Mouse (Mus musculus): Measurements from ENCODE around the gene Zrsr1.
A peak's percentile ranks its signal among the peaks of the same experiment; 100 is the strongest.

Gene Zrsr1

DNA sequence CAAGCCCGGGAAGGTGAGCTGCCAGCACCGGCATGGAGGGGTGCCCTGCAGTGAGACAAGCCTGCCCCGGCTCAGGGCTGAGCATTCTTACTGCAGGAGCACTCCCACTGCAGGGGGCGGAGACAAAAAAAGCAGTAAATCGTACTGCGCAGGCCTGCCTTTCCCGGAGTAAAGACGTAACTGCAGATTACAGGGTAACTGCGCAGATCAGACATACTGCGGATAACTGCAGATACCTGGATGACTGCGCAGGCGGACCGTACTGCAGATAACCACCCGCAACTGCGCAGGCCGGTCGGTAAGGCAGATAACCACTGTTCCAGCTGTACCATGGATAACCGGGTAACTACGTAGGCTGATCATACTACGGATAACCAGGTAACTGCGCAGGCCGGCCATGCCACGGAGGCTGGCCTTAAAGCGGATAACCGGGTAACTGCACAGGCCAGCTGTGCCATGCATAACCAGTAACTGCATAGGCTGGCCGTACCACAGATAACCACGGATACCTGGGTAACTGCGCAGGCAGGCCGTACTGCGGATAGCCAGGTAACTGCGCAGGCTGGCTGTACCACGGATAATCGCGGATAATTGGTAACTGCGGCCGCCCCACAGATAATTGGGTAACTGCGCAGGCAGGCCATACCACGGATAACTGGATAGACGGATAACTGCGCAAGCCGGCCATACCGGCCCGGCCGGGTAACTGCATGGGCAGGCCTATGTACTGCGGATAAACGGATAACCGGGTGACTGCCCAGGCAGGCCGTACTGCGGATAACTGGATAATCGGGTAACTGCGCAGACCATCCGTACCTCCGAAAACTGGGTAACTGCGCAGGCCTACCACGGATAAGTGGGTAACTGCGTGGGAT lies at the start of gene Zrsr1:
Zrsr1 (plus strand) TSS at position 171 of the 875 bp plus-strand sequence.
- peak; percentile 40 to 65 for DNase-seq (ENCODE audit: low spot score in 2 of 2)

DNA sequence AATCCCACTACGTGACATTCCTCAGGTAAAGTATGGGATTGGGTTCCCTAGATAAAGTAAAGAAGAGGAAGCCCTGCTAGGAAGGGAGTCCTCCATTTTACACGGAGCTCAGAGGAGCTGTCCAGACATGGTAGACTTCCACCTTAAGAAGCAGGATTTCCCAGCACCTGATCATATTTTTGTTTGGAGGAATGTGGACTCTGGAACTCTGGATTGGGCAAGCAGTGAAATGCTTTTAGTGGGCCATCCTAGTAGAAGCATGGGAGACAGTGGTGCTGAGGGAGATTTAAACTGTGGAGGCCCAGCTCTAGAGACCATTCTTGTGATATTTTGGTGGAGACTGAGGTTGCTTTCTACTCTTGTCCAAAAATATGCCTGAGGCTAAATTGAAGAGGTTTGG lies 49.3 kb upstream of the Zrsr1 start:
- DNase-seq (ENCODE audit: low spot score in 2 of 2): no peak

DNA sequence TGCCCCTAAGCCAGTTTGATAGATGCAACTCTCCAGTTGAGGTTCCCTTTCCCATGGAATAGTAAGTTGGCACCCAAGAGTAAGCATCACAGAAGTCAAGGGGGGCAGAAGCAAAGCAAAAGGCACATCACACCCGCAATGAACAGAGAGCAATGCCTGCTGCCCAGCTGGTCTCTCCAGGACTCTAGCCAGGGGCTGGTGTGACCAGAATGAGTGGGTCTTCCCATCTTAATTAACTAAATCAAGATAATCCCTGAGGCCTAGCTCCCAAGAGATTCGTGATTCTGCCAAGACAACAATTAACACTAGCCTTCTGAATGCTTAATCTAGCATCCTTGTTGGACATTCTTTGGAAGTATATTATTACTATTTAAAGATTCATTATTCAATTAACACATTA lies 48.2 kb upstream of the Zrsr1 start:
- no peak for DNase-seq (ENCODE audit: low spot score in 2 of 2)

DNA sequence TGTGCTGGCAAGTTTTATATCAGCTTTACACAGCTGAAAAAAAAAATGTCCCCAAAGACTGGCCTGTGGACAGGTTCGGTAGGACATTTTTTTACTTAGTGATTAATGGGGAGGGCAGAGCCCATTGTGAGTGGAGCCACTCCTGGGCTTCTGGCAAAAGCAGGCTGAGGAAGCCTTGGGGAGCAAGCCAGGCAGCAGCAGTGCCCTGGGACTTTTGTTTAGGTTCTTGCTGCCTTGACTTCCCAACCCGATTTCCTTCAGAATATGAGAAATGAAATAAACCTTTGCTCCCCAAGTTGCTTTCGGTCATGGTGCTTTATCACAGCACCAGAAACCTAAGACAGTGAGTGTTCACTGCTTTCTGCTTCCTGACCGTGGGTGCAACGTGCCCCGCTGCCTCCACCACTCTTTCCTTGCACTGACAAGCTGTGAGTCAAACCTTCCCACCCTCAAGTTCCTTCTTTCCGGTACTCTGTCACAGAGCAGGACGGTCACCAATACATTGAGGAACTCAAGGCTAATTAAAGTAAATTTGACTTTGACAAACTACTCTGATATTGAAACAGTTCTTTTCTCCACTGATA lies 43.1 kb upstream of the Zrsr1 start:
- no peak for DNase-seq (ENCODE audit: low spot score in 2 of 2)

DNA sequence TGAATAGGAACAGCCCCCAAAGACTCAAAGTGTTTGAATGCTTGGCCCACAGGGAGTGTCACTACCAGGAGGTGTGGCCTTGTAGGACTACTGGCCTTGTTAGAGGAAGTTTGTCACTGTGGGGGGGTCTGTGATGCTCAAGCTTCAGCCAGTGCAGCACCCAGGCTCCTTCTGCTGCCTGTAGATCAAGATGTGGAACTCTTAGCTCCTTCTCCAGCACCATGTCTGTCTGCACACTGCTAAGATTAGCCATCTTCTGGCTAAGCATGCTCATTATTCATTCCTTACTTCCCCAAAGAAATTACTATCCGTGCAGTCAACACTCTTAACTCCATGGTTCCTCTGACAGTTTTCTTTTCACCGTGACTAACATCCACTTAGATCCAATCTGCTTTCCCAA lies 41.7 kb upstream of the Zrsr1 start:
- no peak for DNase-seq (ENCODE audit: low spot score in 2 of 2)

DNA sequence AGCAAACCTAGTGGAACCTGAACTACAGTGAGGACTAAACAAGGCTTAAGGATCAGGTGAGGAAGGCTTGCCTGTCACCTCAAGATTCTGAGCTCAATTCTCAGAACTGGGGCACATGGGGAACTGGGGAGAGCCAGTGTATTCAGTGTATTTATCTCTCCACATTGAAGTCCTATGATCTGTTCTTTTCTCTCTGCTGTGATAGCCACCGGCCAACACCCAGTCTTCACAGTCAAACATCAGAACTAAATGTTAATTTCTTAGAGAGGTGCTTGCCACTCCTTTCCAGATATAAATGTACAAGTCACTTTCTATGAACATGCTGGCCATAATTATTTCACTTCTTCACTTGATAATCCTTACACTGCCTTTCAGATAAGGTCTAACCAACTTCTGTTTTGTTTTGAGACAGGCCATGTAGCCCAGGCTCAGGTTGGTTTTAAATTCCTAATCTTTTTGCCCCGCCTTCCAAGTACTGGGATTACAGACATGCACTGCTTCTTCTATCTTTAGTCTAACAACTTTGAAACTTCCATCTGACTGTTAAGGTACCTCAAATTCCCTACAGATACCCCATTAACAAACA lies 40.4 kb upstream of the Zrsr1 start:
- DNase-seq (ENCODE audit: low spot score in 2 of 2): no peak

DNA sequence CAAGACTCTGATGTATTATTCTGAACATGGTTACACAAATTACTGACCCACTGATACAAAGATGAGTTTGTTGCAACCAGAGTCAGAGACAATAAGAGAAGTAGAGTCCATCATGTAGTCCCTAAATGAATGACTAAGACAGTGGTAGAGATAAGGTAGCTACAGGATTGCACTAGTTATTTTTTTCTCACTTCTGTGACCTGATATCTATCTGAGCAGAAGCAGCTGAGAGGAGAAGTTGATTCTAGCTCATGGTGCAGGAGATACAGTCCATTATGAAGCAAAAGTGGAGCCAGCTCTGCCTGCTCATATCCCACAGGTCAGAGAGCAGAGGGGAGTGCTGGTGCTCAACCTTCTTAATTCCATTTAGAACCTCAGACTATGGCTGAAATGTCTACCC lies 39.6 kb upstream of the Zrsr1 start:
- no peak for DNase-seq (ENCODE audit: low spot score in 2 of 2)

DNA sequence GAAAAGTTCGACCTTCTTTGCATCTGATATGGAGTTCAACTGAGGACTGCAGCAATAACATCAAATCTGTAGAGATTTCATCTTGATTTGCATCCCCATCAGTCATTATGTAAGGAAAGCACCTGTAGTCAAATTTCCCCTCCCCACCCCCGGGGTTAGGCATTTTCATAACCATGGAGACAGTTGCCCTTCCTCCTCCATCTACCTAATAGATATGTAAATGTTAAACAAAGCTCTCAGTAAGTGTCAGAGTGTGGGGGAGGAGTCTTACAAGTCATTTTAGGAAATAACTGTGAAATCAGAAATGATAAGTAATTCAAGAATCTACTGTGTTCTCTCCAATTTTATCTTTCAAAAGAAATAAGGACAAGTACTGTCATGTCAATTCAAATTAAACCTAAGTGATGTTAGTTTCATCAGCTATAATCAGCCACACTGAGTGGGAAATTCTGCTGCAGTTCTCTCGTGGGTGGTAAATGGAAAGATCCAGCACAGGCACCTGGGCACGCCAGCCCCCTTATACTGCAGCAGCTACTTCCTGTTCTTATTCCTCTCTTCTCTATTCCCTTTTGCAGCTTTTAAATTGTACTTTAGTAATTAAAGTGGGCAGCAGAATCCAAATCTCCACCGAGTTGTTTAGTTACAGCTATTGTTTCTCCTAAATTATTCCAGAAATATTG lies 35.2 kb upstream of the Zrsr1 start:
- DNase-seq (ENCODE audit: low spot score in 2 of 2): no peak

DNA sequence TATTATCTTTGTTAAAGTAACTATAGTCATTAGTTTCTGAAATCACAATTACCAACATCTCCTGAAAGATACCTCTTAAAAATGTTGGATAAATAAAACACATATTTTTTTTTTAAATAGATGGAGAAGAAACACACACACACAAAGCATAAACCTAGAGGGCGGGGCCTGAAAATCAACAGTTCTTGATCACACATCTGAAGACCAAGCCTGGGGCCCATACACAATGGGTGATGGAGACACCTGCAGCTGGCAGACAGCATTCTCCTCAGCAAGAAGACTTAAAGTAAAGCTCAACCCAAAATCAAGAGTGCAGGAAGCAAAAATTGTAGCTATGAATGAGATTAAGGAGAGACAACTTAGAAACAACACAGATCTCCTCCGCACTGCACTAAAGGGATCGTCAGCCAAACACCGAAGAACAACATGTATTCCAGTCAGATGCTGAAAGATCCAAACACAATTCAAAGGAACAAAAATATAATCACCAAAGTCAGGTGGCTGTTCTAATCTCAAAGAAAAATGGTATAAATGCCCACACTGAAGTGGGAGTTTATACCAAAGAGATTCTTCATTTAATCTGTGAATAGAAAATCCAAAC lies 34.0 kb upstream of the Zrsr1 start:
- no peak for DNase-seq (ENCODE audit: low spot score in 2 of 2)

DNA sequence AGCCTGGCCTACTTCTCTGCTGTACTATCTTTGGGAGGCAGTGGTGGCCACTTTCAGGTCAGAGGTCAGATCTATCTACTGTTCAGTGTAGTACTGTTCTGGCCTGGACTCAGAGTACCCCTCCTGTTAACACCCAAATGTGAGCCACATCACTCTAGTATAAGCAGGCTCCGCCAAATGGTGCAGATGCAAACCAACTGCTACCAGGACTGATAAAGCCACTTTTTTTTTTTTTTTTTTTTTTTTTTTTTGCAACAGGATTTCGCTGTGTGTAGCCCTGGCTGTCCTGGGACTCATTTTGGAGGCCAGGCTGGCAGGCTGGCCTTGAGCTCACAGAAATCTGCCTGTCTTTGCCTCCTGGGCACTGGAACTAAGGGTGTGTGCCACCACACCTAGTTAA lies 32.8 kb upstream of the Zrsr1 start:
- no peak for DNase-seq (ENCODE audit: low spot score in 2 of 2)

DNA sequence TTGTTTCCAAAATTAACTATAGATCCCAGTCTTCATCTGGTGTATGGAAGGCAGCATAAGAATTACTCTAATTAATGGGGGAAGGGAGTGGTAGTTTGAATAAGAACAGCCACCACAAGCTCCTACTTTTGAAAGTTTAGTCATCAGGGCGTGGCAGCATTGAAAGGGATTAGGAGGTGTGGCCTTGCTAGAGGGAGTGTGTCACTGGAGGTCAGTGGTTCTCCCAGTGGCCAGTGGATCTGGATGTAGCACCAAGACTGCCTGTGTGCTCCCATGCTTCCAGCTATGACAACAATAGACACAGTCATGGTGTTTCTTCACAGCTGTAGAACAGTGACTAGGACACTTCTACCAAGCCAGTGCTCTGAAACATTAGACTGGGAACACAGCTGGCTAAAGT lies 22.7 kb upstream of the Zrsr1 start:
- no peak for DNase-seq (ENCODE audit: low spot score in 2 of 2)

DNA sequence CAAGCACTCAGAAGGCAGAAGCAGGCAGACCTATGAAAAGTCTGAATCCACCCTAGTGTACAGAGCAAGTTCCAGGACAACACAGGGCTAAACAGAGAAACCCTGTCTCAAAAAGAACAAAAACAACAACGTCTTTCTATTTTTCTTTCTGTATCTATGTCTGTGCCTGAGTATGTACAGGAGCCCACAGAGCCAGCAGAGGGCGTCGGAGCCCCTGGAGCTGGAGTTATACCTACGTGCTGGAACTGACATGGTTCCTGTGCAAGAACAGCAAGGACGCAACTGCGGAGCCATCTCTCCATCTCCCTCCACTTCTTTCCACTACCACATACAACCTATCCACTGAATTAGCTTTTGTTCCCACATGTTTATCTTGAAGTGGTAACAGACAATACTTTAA lies 21.7 kb upstream of the Zrsr1 start:
- DNase-seq (ENCODE audit: low spot score in 2 of 2): no peak

DNA sequence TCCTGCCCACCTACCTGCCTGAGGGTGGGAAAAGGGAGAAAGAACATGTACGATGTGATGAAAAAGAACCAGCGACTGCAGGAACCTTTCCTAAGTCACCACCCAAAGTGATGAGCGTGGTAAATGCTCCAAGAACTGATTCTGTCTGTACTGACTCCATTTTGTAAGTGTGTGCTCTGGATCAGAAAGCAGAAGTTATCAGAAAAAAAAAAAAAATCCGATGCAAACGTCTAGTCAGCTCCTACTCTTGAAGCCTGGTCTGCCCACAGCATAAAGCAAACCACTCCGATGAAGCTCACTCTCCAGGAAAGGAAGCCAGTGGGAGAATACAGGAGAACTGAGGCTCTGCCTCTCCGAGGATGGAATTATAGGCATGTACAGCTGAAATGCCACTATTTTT lies 19.1 kb upstream of the Zrsr1 start:
- no peak for DNase-seq (ENCODE audit: low spot score in 2 of 2)

DNA sequence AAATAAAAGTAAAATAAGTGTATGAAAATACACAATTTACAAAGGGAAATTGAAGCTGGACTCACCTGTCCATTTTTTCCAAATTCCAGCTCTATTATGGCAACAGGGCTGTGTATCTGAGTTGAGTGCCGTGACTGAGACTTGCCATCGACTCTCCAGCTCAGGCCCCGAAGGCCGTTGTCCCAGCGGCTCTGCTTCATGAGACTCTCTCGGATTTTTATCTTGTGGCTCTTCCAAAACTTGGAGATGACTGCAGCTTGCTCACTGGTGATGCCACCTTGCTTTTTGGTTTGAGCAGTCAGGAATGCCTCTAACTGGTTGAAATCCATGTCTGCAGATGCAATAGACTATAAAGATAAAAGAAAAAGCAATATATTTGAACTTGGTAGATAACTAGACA lies 15.5 kb upstream of the Zrsr1 start:
- no peak for DNase-seq (ENCODE audit: low spot score in 2 of 2)

DNA sequence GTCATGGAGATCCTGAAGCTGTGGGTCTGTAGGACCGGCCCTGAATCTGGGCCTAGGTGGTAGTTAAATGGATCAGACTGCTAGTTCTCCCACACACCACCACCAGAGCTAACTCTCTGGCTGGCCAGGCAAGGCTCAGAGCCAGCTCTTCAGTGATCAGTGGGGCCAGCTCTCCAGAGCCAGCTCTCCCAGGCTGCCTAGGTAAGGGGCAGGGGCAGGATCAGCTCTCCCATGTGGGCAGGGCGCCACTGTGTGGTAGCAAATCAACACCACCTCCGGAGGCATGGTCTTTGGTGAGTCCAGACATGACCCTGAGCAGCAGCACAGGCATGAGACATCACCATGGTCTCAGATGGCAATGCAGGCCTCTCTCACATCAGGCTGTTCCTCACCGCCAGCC lies 15.0 kb upstream of the Zrsr1 start:
- no peak for DNase-seq (ENCODE audit: low spot score in 2 of 2)

DNA sequence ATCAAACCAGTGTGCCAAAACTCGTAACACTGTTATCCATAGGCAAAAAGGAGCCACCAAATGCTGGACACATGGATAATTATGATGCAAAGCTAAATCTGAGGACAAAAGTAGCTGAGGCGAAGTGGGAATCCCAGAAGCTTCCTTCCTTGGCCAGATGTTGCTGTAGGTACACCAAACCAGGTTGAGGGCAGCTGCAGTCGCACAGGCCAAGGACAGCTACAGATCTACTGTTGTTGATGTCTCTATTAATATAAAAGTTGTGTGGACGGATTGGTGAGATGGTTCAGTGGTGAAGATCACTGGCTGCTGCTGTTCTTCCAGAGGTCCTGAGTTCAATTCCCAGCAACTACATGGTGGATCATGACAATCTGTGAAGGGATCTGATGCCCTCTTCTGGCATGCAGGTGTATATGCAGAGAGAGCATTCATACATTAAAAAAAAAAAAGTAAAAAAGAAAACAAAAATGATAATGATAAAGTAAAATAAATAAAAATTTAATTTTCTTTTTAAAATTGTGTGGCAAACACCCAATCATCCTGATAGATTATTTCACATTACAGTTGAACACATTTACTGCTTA lies 13.9 kb upstream of the Zrsr1 start:
- DNase-seq (ENCODE audit: low spot score in 2 of 2): no peak

DNA sequence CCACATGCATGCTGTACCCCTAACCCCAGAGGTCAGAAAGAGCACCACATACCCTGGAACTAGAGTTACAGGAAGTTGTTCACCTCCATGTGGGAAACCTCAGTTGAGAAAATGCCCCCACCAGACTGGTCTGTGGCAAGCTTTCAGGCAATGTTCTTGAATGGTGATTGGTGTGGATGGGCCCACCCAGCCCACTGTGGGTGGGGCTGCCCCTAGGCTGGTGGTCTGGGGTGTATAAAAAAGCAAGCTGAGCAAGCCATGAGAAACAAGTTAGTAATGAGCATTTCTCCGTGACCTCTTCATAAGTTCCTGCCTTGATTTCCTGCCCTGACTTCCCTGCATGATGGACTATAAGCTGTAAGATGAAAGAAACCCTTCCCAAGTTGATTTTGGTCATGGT lies 9.7 kb upstream of the Zrsr1 start:
- DNase-seq (ENCODE audit: low spot score in 2 of 2): no peak

DNA sequence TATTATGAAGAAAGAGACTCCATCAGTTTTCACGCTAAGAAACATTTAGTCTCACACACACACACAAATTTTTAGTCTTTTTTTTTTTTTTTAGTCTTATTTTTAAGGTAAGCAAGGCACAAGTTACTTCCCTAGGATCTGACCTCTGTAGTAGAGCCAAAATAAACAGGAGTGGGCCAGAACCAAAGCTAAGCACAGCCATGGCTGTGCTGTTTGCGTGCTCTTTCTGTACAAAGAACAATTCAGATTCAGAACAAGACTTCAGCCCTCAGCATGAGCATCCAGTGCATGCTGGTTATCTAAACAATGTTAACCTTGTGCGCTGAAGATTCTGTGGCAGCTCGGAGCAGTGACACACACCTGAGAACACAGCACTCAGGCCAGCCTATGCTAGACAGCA lies 7.4 kb upstream of the Zrsr1 start:
- no peak for DNase-seq (ENCODE audit: low spot score in 2 of 2)

DNA sequence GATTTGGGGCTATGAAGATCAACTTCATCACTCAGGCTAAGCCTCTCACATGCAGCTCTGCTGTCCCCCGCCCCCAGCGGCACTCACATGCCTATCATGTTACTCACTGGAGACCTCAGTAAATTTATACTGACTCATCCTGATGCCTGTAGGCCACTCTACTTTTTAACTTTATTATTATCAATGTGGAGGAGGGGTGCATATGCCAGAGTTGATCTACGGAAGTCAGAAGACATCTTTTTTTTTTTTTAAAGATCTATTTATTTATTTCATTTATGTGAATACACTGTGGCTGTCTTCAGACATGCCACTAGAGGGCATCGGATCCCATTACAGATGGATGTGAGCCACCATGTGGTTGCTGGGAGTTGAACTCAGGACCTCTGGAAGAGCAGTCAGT lies 6.3 kb upstream of the Zrsr1 start:
- no peak for DNase-seq (ENCODE audit: low spot score in 2 of 2)

DNA sequence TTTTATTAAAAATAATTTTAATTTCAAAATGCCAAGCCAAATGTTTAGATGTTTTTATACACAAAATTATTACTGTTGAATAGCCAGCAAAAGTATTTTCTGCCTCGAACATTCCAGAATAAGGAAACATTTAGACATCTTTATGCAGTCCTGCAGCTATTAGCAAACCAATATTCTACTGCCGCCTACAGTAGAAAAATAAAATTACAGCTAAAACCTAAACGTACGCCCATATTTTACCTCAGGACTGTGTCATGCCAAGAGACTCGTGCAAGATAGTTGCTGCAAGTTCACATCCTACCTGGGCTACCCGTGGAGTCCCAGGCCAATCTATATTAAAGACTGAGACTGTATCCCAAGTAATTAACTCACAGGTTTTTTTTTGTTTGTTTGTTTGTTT lies 2.3 kb upstream of the Zrsr1 start:
- DNase-seq (ENCODE audit: low spot score in 2 of 2): no peak

DNA sequence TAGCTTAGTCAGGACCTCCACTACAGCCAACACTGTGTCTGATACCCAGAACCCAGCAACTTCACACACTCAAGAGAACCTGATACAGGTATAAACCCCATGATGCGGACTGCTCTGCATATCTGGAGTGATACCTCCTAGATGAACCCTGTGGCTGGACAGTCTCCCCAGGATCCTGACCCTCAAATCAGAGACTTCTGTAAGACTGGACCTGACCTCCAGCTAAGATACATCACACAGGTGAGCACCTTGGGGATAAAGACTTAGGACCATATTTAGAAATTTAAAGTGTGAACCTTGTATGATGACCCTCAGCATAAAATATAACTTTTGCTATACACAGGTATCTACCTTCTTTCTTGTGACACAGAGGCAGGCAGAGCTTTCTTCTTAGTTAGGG lies 1.3 kb upstream of the Zrsr1 start:
- no peak for DNase-seq (ENCODE audit: low spot score in 2 of 2)
